Comparison of ENCODE assay signal across 9 mouse cellular contexts in the genomic region with DNA sequence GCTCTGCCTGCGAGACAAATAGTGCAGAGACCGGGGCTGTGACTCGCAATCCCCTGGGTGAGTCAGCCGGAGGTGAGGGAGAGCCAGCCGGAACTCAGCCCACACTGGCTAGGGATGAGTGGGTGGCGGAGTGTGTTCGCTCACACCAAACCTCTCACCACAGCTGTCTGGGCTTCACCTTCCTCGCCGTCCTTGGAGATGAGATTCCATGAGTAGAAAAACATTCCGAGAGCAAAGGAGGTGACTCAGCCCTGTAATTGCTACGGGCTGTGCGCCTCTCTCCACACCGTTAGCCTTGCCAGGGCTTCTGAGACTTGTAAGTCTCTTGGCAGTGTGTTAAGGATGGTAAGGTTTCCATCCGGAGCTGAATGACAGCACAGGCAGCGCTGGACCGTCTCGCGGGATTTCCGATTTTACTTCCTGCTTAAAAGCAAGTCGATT.
A peak's percentile ranks its signal among the peaks of the same experiment; 100 is the strongest.
DNase-seq lines count a peak whose midpoint lies in the region; ATAC-seq lines count a peak whose summit lies in the region.
"Had no signal": no experiment of that assay in that cellular context is flagged by ENCODE, and none has a peak within 500 bp of the region (broad histone marks: within the 10 kb centered on the region; RNA-seq: fewer than 3 reads in every experiment).

No protein-coding gene starts in this region.

- no peak overlapping the region; the same call in 1 of the 2 replicates for H3K4me2 ChIP-seq in kidney, embryonic 16.5 days (replicated peaks; ENCODE audit: low read depth, low read length)
- H3K4me2 ChIP-seq in hindbrain, embryonic 14.5 days (replicated peaks), result no peak overlapping the region

- no peak overlapping the region for H3K9ac ChIP-seq in kidney, embryonic 16.5 days (replicated peaks; ENCODE audit: low read length)
- no peak overlapping the region for H3K9ac ChIP-seq in hindbrain, embryonic 14.5 days

- no peak overlapping the region for H3K27ac ChIP-seq in kidney, embryonic 16.5 days (ENCODE audit: low read length)
- H3K27ac ChIP-seq in limb, embryonic 10.5 days, result no peak overlapping the region
- H3K27ac ChIP-seq in hindbrain, embryonic 14.5 days, result no peak overlapping the region

- no peak overlapping the region for H3K4me3 ChIP-seq in kidney, embryonic 16.5 days (ENCODE audit: low read length)
- no peak overlapping the region for H3K4me3 ChIP-seq in limb, embryonic 10.5 days
- no peak overlapping the region for H3K4me3 ChIP-seq in hindbrain, embryonic 14.5 days (replicated peaks; ENCODE audit: low read length)
- H3K4me3 ChIP-seq: erythroblast, embryonic 14.5 days had no signal

- no peaks in the 10 kb centered on the region for H3K4me1 ChIP-seq in kidney, embryonic 16.5 days (ENCODE audit: insufficient read depth, low read length)
- H3K4me1 ChIP-seq in limb, embryonic 10.5 days, result no peaks in the 10 kb centered on the region
- H3K4me1 ChIP-seq in hindbrain, embryonic 14.5 days (replicated peaks; ENCODE audit: control insufficient read depth, insufficient read depth, low read length), result no peaks in the 10 kb centered on the region

- WGBS in kidney, embryonic 16.5 days, result 58% methylated on average over 20 of the region's 20 CpGs
- WGBS in limb, embryonic 10.5 days, result 91% methylated on average over 20 of the region's 20 CpGs
- WGBS in hindbrain, embryonic 14.5 days, result 82% methylated on average over 20 of the region's 20 CpGs

- intact Hi-C loops in gastrocnemius, postnatal 14 days (cut with DNase I; ENCODE audit: low total_unique reads), result no loop called here

- 0 out of 2 replicates have a peak, but pooled peaks have one; percentile 35 for ATAC-seq in kidney, embryonic 16.5 days (ENCODE audit: low FRiP score, low TSS enrichment)
- no peak for ATAC-seq in megakaryocyte-erythroid progenitor cell, adult 5-6 weeks (replicated peaks; ENCODE audit: low FRiP score, low TSS enrichment, poor library complexity, severe bottlenecking)
- no peak for ATAC-seq in hindbrain, embryonic 14.5 days (ENCODE audit: low FRiP score)

- H3K36me3 ChIP-seq in kidney, embryonic 16.5 days (ENCODE audit: insufficient read depth, low read length), result no peaks in the 10 kb centered on the region
- no peaks in the 10 kb centered on the region for H3K36me3 ChIP-seq in limb, embryonic 10.5 days
- no peaks in the 10 kb centered on the region for H3K36me3 ChIP-seq in hindbrain, embryonic 14.5 days (replicated peaks; ENCODE audit: control insufficient read depth, insufficient read depth)

- DNase-seq in kidney, adult 11 months, result no peak
- peak; percentile 85 for DNase-seq in adipocyte (ENCODE audit: low spot score)
- peak; percentile 36 for DNase-seq in gastrocnemius, postnatal 14 days
- DNase-seq in limb, embryonic 10.5 days (ENCODE audit: low spot score), result peak; percentile 23
- DNase-seq in liver, result no peak
- DNase-seq in hindbrain, embryonic 14.5 days (ENCODE audit: low spot score), result no peak

- no peaks in the 10 kb centered on the region for H3K27me3 ChIP-seq in kidney, embryonic 16.5 days (ENCODE audit: insufficient read depth, low read length)
- H3K27me3 ChIP-seq in limb, embryonic 10.5 days (ENCODE audit: low read depth, poor library complexity, severe bottlenecking), result no peaks in the 10 kb centered on the region
- no peaks in the 10 kb centered on the region for H3K27me3 ChIP-seq in hindbrain, embryonic 14.5 days (ENCODE audit: control insufficient read depth, insufficient read depth, low read length)

- no peaks in the 10 kb centered on the region for H3K9me3 ChIP-seq in kidney, embryonic 16.5 days (ENCODE audit: low read length)
- H3K9me3 ChIP-seq in limb, embryonic 10.5 days (replicated peaks), result no peaks in the 10 kb centered on the region
- H3K9me3 ChIP-seq in hindbrain, embryonic 14.5 days (ENCODE audit: control insufficient read depth, low read length), result no peaks in the 10 kb centered on the region

Comparison
In these comparisons a context has a peak if more than half of its experiments do, and no peak if none do; other contexts are left out.
1. DNase-seq: peak in adipocyte (single experiment), gastrocnemius, postnatal 14 days (single experiment) and limb, embryonic 10.5 days (single experiment); none in kidney, adult 11 months (single experiment), liver (single experiment) and hindbrain, embryonic 14.5 days (single experiment).